Mouse (Mus musculus): ENCODE measurements at regions not wholly inside any gene's neighbourhood (a gene's known extent, or its start where the extent isn't known, plus 50 kb on each side); places are given as distances from the start of the nearest gene placed in this dataset.

DNA sequence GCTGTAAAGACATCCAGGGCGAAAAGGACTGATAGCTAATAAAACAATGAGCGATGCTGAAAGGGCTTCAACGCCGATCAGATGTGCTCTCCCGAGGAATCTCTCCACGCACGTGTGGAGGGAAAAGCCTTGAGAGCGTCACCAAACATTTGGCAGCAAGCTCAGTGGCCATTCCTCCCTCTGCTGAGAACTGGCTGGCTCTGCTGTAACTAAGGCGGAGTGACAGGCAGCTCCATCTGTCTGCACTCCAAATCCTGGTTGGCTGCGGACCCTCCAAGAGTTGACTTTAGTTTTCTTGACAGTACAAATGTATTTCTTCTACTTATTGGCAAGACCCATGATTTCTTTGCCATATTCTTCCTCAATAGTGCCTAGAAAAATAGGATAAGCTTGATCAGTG lies 68.5 kb upstream of the Cxcl12 start:
- 61% methylated on average over 10 of the region's 10 CpGs for WGBS
- peaks cover 28% of the 10 kb centered on the region for H3K4me1 ChIP-seq
- no peak overlapping the region for H3K4me2 ChIP-seq (replicated peaks)
- H3K27me3 ChIP-seq: no peaks in the 10 kb centered on the region
- no peak for ATAC-seq (ENCODE audit: low FRiP score, low read depth)
- no peak overlapping the region for H3K4me3 ChIP-seq
- no peaks in the 10 kb centered on the region for H3K9me3 ChIP-seq
- H3K36me3 ChIP-seq: no peaks in the 10 kb centered on the region
- H3K27ac ChIP-seq: no peak overlapping the region
- H3K9ac ChIP-seq: no peak overlapping the region

DNA sequence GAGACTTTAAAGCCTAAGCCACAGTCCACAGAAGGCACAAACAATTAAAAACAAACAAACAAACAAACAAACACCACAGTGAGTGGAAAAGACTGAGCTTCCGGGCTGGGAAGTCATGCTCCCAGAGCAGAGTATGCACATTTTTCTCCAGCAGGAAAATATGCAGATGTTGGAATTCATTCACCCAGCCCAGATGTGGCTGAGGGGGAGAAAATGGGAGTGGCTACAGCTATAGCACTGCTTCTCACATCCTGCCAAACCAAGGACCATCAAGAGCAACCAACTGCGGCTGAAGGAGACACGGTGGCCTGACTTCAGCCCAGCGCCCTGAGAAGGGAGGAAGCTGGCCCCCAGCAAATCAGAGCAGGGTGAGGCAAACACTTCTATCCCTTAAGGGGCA lies 65.6 kb upstream of the Cxcl12 start:
- 58% methylated on average over 4 of the region's 4 CpGs for WGBS

DNA sequence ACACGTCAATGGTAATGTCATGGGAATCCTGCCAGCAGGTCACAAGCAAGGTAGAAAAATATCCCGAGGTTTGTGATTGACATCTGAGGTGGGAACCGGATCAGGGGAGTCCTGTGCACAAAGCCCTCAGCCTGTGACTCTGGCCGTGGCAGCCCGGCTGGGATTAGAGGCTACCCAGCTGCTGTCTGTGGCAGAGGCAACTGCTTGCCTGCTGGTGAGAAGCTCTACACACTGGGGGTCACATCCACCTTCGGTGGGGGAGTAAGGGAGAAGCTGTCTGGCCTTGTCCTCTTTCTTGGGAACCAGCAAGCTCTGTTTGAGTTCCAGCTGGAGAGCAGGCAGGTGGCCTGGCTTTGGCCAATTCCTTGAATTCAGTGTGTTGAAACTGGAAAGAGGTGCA lies 64.3 kb upstream of the Cxcl12 start:
- H3K4me2 ChIP-seq (replicated peaks): no peak overlapping the region
- no peak overlapping the region for H3K4me3 ChIP-seq
- no peaks in the 10 kb centered on the region for H3K9me3 ChIP-seq
- no peaks in the 10 kb centered on the region for H3K36me3 ChIP-seq
- 0 out of 2 replicates have a peak, but pooled peaks have one; percentile 20 for ATAC-seq (ENCODE audit: low FRiP score, low read depth)
- H3K27me3 ChIP-seq: no peaks in the 10 kb centered on the region
- 71% methylated on average over 6 of the region's 6 CpGs for WGBS
- no peak overlapping the region; the same call in 1 of the 2 replicates for H3K9ac ChIP-seq
- H3K27ac ChIP-seq: peak overlapping the region; percentile 79
- peaks cover 39% of the 10 kb centered on the region for H3K4me1 ChIP-seq

More for the DNA sequence above, 65.6 kb upstream of the Cxcl12 start:
- no peaks in the 10 kb centered on the region for H3K9me3 ChIP-seq
- no peak overlapping the region for H3K4me2 ChIP-seq (replicated peaks)
- H3K9ac ChIP-seq: no peak overlapping the region
- peaks cover 42% of the 10 kb centered on the region for H3K4me1 ChIP-seq
- H3K27ac ChIP-seq: 0 out of 2 replicates have a peak overlapping the region, but pooled peaks have one; percentile 39
- no peaks in the 10 kb centered on the region for H3K27me3 ChIP-seq
- no peaks in the 10 kb centered on the region for H3K36me3 ChIP-seq
- H3K4me3 ChIP-seq: no peak overlapping the region
- ATAC-seq (ENCODE audit: low FRiP score, low read depth): 0 out of 2 replicates have a peak, but pooled peaks have one; percentile 16

DNA sequence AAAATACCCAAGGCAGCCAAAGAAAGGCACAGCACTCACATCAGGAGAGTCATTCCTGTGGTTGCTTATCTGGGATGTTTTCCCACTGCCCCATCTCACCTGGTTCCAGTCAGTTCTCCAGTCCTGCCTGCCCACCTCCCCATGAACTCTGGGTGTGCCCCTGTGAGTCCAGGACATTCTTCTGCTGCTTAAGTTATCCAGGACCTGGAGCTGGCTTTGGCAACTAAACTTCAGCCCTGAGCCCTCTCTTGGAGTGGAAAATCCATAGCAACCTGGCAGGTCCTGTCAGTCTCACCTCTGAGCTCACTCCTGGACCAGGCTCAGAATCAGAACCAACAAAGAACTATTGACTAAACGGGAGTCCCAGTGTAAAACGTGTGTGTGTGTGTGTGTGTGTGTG lies 63.9 kb upstream of the Cxcl12 start:
- Histone ChIP-seq H3K27me3 (no peaks in the 10 kb centered on the region), H3K4me1 (peaks cover 39% of the 10 kb centered on the region), H3K27ac (peak overlapping the region; percentile 79), H3K9ac (no peak overlapping the region), H3K36me3 (no peaks in the 10 kb centered on the region), H3K9me3 (no peaks in the 10 kb centered on the region), H3K4me2 (replicated peaks) (no peak overlapping the region), H3K4me3 (no peak overlapping the region)
- peak; percentile 58 for ATAC-seq (ENCODE audit: low FRiP score, low read depth)
- WGBS: 71% methylated on average over 2 of the region's 2 CpGs

DNA sequence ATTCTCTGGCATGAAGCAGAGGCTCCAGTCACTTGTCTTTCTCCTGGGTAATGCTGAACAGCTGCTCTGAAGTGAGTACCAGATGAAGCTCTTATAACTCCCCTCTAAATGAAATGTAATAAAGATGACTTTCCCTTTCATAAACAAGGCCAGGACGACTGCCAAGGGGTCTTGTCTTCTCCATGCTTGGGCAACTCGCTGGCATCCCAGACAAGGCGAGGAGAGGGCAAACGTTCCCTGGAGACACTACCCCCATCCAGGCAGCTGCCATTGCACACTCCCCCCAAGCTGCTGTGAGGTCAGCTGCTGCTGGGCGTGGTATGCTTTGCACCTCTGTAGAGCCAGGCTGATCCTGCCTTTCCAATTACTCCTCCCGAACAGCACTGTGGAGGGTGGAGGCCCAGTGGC lies 63.1 kb upstream of the Cxcl12 start:
- Histone ChIP-seq H3K9me3 (no peaks in the 10 kb centered on the region), H3K4me3 (no peak overlapping the region), H3K4me1 (peaks cover 44% of the 10 kb centered on the region), H3K4me2 (replicated peaks) (no peak overlapping the region), H3K9ac (no peak overlapping the region), H3K36me3 (no peaks in the 10 kb centered on the region), H3K27ac (peak overlapping the region; percentile 39; the same call in 1 of the 2 replicates), H3K27me3 (no peaks in the 10 kb centered on the region)
- peak; percentile 74 for ATAC-seq (ENCODE audit: low FRiP score, low read depth)
- WGBS: 24% methylated on average over 6 of the region's 6 CpGs

DNA sequence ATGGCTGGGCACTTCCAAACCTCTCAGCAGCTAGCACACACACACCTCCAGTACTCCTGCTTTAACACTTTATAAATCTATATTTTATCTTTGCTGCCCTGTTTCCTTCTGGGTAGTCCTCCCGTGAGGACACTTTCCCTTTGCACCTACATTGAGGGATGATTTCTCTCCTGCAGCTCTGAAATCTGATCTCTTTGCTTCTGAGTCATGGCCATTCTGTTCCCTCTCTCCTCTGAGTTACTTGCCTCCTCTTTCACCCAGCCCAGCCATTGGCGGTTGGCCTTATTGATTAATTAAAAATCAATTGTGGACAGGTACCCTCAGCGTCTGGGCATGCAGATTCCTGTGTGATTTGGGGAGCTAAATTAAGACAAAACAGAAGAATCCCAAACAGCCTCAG lies 58.0 kb upstream of the Cxcl12 start:
- no peak for ATAC-seq (ENCODE audit: low FRiP score, low read depth)
- Histone ChIP-seq H3K4me1 (peaks cover 34% of the 10 kb centered on the region), H3K9ac (no peak overlapping the region), H3K9me3 (no peaks in the 10 kb centered on the region), H3K4me3 (no peak overlapping the region), H3K27ac (no peak overlapping the region), H3K36me3 (no peaks in the 10 kb centered on the region), H3K4me2 (replicated peaks) (no peak overlapping the region), H3K27me3 (0 out of 2 replicates have a peak, but pooled peaks cover 3% of the 10 kb centered on the region)
- 50% methylated on average over 3 of the region's 3 CpGs for WGBS

DNA sequence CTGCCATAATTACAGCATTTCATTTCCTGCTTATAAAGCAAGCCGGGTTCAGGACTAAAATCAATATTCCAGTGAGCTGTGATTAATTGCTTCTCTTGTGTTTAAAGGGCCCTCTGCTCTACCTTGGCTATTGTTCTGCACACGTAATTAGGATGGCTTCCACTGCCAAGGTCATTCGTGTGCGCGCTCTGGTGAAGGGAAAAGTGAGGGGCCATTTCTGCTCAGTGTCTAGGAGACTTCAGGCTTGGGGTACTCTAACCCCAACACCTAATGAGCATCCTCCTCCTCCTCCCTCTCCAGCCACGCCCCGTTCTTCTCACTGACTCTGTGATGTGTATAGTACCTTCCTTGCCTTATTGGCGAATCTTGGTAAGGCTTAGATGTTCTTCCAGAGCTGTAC lies 53.5 kb upstream of the Cxcl12 start:
- no peak overlapping the region for H3K27ac ChIP-seq
- no peaks in the 10 kb centered on the region for H3K36me3 ChIP-seq
- H3K27me3 ChIP-seq: 0 out of 2 replicates have a peak, but pooled peaks cover 6% of the 10 kb centered on the region
- H3K4me1 ChIP-seq: peaks cover 34% of the 10 kb centered on the region
- H3K4me2 ChIP-seq (replicated peaks): no peak overlapping the region
- H3K9me3 ChIP-seq: no peaks in the 10 kb centered on the region
- no peak overlapping the region for H3K9ac ChIP-seq
- H3K4me3 ChIP-seq: no peak overlapping the region
- 59% methylated on average over 8 of the region's 8 CpGs for WGBS
- 0 out of 2 replicates have a peak, but pooled peaks have one; percentile 11 for ATAC-seq (ENCODE audit: low FRiP score, low read depth)

DNA sequence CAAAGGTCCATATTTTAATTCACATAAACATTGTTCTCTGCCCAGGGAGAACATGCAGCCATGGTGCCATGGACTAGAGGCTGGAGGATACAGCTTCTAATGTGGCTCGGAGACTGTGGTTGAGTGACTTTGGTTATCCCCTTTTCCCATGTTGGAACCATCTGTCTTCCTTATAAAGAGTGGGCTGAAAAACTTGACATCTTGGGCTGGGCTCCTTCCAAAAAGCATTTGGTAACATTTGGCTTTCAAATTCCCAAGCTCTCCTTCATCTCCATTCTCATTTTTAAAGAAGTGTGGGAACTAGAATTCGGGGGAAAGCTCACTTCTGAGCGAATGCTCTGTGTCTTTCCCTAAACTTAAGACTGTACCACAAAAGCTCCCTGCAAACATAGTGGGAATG lies 50.3 kb upstream of the Cxcl12 start:
- Histone ChIP-seq H3K27ac (no peak overlapping the region), H3K9me3 (no peaks in the 10 kb centered on the region), H3K27me3 (0 out of 2 replicates have a peak, but pooled peaks cover 6% of the 10 kb centered on the region), H3K9ac (no peak overlapping the region), H3K4me1 (peaks cover 29% of the 10 kb centered on the region), H3K36me3 (no peaks in the 10 kb centered on the region), H3K4me2 (replicated peaks) (no peak overlapping the region), H3K4me3 (no peak overlapping the region)
- ATAC-seq (ENCODE audit: low FRiP score, low read depth): no peak
- 62% methylated on average over 3 of the region's 3 CpGs for WGBS

Data from limb, embryonic 13.5 days (tissue).